Mouse (Mus musculus) stomach, postnatal 0 days (tissue): Measurements from ENCODE around the gene Cd68. TPM values are rescaled to one million over a fixed set of nuclear protein-coding genes. Genes with fewer than 3 reads are reported as not detected.

Experiments used
- ATAC-seq: fragments of 200-750 bp; cut with Nextera tagmentation; 2 replicates; pipeline ENCODE4 v1.8.0; 2017; ENCODE audit not compliant: low FRiP score, low TSS enrichment
- DNase-seq: peaks from one replicate; pipeline ENCODE4 v3.0.0-alpha.2; 2016; ENCODE audit warnings: low spot score
- H3K27ac ChIP-seq: fragments of 300-500 bp; sonication (generic); replicated peaks from 2 replicates; pipeline ENCODE4 v1.5.1; 2014; ENCODE audit warnings: mild to moderate bottlenecking, control low read depth
- H3K27me3 ChIP-seq: fragments of 300-500 bp; sonication (generic); 2 replicates; pipeline ENCODE4 v1.6.1; 2014; ENCODE audit warnings: low read length; ENCODE audit not compliant: control insufficient read depth, insufficient read depth
- H3K36me3 ChIP-seq: fragments of 300-500 bp; sonication (generic); 2 replicates; pipeline ENCODE4 v1.6.1; 2014; ENCODE audit warnings: low read length, mixed read lengths; ENCODE audit not compliant: control insufficient read depth, insufficient read depth
- H3K4me1 ChIP-seq: fragments of 300-500 bp; sonication (generic); replicated peaks from 2 replicates; pipeline ENCODE4 v1.6.1; 2014; ENCODE audit warnings: antibody characterized with exemption; ENCODE audit not compliant: control insufficient read depth, insufficient read depth
- H3K4me2 ChIP-seq: fragments of 300-500 bp; sonication (generic); replicated peaks from 2 replicates; pipeline ENCODE4 v1.6.1; 2014; ENCODE audit warnings: low read depth, mild to moderate bottlenecking, control low read depth, moderate library complexity
- H3K4me3 ChIP-seq: fragments of 300-500 bp; sonication (generic); 2 replicates; pipeline ENCODE4 v1.5.1; 2014; ENCODE audit warnings: low read depth, low read length, control low read depth
- H3K9ac ChIP-seq: fragments of 300-500 bp; sonication (generic); 2 replicates; pipeline ENCODE4 v1.6.1; 2014; ENCODE audit warnings: mild to moderate bottlenecking, low read length, control low read depth, mixed read lengths
- H3K9me3 ChIP-seq: fragments of 300-500 bp; sonication (generic); 2 replicates; pipeline ENCODE4 v1.6.1; 2016; ENCODE audit warnings: low read length; ENCODE audit not compliant: control insufficient read depth
- CTCF ChIP-seq: IDR thresholded peaks from 2 replicates; pipeline ENCODE4 v1.5.1; 2016; ENCODE audit warnings: antibody characterized with exemption, low read depth, mild to moderate bottlenecking, moderate library complexity
- EP300 ChIP-seq: optimal IDR thresholded peaks from 2 replicates; pipeline ENCODE3; 2016; ENCODE audit warnings: antibody characterized with exemption
- WGBS: fragments of 180-500 bp; shearing (Covaris S2); extraction: QIAGEN DNeasy Blood & Tissue Kit; methylation state at CpG from one replicate; pipeline ENCODE4 v1.1.7; 2014; 5-methylcytosine and 5-hydroxymethylcytosine counted together
- polyA plus RNA-seq: library from polyadenylated mRNA; unstranded; fragments of >200 nt; fragmentation: Nextera tagmentation; extraction: Ambion mirVana; gene quantifications from 2 replicates; pipeline ENCODE4 v1.2.1, GENCODE M21; 2015

Gene Cd68
- polyA plus RNA-seq, 1 experiment from 2014 or later: 17.9 TPM

DNA sequence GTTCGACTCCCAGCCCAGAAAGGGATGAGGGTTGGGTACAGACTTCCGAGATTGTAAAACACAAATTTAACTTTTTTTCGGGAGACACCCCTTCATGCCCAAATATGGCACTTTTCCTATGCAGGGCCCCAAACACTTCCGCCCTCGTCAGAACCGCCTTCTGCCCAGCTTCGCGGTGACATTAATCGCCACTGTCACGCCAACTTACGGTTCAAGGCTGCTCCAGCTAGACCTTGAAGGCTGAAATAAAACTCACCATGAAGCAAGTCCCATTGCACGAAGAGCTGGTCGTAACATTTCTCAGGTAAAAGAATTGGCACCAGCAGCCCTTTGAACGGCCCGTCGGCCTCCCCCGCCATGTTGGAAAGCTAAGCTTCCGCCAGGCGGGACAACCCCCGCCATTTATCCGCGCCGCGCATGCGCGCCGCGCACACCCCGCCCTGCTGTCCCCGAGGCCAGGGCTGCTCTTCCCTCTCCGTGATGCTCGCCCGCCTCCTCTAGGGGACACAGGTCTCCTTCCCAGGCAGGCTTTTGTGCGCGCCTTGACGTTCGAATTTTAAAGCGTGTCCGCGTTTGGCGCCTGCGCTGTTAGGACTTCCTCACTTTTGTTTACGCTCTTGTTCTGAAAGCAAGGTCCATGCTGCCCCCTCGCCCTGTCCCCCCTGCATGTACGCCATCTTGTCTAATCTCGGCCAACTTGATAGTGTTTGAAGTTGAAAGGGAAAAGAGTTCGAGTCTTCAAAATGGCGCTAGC is 3.6 kb downstream of the Cd68 start, which contains the start of gene Mpdu1:
Gene Mpdu1 (minus strand): TSS at position 430 of the 754 bp plus-strand sequence.
- Histone ChIP-seq H3K27ac (peak within 1 kb of the TSS; percentile 96), H3K4me2 (peak within 1 kb of the TSS; percentile 44), H3K27me3 (no peaks in the 10 kb centered on the region), H3K4me3 (peak within 1 kb of the TSS; percentile 53), H3K36me3 (peaks cover 7% of the 10 kb centered on the region), H3K9me3 (no peaks in the 10 kb centered on the region), H3K9ac (peak within 1 kb of the TSS; percentile 65), H3K4me1 (0 out of 2 replicates have a peak, but pooled peaks cover 2% of the 10 kb centered on the region)
- peak; percentile 95 for DNase-seq
- whole genome bisulfite sequencing: under 1% methylated on average over 48 of the region's 48 CpGs
- peak; percentile 93 for ATAC-seq
- peak; percentile 65 for TF ChIP-seq CTCF
- TF ChIP-seq EP300: peak; percentile 80

GRCm38 (mm10) chr11:69661221-69661881 is 4.6 kb downstream of the Cd68 start:
- WGBS: 51% methylated on average over 3 of the region's 3 CpGs
- Histone ChIP-seq H3K36me3 (peaks cover 8% of the 10 kb centered on the region), H3K9ac (peak overlapping the region; percentile 65)

DNA sequence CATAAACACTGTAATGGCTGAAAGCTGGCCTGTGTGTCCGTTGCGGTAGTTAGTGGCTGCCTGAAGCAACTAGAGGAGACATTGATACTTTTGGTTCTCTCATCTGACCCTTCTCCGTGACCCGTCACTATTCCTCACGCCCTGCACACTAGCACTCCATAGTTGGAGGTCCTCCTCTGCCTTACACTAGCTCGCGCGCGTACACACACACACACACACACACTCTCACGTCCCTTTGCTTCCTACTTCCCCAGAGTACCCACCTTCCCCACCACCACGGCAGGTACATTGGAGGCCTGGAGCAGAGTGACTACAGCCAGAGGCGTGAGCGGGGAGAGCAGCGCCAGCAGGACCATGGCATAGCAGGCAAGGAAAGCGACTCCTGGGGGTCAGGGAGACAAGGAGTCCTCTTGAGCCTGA is 8.5 kb downstream of the Cd68 start:
- TF ChIP-seq EP300 (no peak), CTCF (no peak)
- Histone ChIP-seq H3K9ac (no peak overlapping the region), H3K4me2 (no peak overlapping the region), H3K27me3 (no peaks in the 10 kb centered on the region), H3K9me3 (no peaks in the 10 kb centered on the region), H3K27ac (peak overlapping the region; percentile 86; the same call in 1 of the 2 replicates), H3K4me3 (no peak overlapping the region), H3K4me1 (no peaks in the 10 kb centered on the region), H3K36me3 (peaks cover 17% of the 10 kb centered on the region)
- ATAC-seq (no peak), DNase-seq (no peak)
- 75% methylated on average over 15 of the region's 15 CpGs for WGBS

More at GRCm38 (mm10) chr11:69661221-69661881, 4.6 kb downstream of the Cd68 start:
- no peak for ATAC-seq
- Histone ChIP-seq H3K4me1 (0 out of 2 replicates have a peak, but pooled peaks cover 2% of the 10 kb centered on the region), H3K27me3 (no peaks in the 10 kb centered on the region), H3K4me3 (peak overlapping the region; percentile 53), H3K9me3 (no peaks in the 10 kb centered on the region), H3K27ac (peak overlapping the region; percentile 96), H3K4me2 (peak overlapping the region; percentile 44)
- no peak for TF ChIP-seq EP300
- TF ChIP-seq CTCF: peak; percentile 15; the same call in 1 of the 2 replicates
- no peak for DNase-seq

DNA sequence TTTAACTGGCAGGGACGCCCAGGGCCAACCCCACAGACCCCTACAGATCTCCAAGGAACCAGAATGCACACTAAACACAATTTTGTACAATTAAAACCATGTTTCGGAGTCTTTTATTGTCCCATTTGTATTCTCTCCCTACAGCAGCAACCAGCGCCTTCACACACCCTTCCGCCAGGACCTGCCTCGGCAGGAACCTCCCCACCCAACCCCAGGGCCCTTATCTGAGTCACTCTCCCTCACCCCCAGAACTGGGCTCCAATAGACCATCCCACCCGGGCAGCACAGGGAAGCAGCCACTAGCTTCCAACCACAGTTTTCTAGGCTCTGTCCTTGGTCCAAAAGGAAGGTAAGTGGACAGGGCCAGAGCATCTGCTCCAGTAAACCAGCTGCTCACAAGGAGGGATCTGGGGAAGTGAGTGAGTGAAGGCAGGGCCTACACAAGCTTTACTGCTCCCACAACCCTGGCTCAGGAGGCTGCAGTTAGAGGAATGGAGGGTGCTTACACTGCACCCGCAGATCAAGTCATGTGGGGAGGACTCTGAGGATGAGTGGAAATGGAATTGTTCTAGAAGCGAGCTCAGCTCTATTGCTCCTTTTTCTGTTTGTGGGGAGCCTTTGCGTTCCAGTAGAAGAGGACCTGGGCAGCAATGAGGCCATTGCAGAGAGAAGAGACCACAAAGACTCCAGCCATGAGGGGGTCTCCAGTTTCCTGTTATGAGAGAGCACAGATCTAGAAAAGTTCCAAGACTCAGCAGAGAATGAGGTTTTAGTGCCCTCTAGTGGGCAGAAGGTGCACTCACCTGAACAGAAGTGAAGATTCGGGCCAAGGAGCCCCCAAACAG is 9.1 kb downstream of the Cd68 start:
- H3K9ac ChIP-seq: peak overlapping the region; percentile 41; the same call in 1 of the 2 replicates
- peak overlapping the region; percentile 86 for H3K27ac ChIP-seq
- DNase-seq: peak; percentile 53

GRCm38 (mm10) chr11:69656065-69656455 is 9.9 kb downstream of the Cd68 start:
- H3K9ac ChIP-seq: no peak overlapping the region; the same call in 1 of the 2 replicates
- H3K27ac ChIP-seq: peak overlapping the region; percentile 86
- WGBS: 59% methylated on average over 5 of the region's 5 CpGs
- no peaks in the 10 kb centered on the region for H3K9me3 ChIP-seq
- DNase-seq (no peak), ATAC-seq (no peak)
- peak overlapping the region; percentile 27 for H3K4me3 ChIP-seq
- peaks cover 29% of the 10 kb centered on the region for H3K36me3 ChIP-seq
- no peaks in the 10 kb centered on the region for H3K4me1 ChIP-seq
- H3K27me3 ChIP-seq: no peaks in the 10 kb centered on the region
- TF ChIP-seq EP300 (no peak), CTCF (no peak)
- H3K4me2 ChIP-seq: peak overlapping the region; percentile 48

More for the DNA sequence above, 9.1 kb downstream of the Cd68 start:
- 54% methylated on average over 10 of the region's 10 CpGs for WGBS
- Histone ChIP-seq H3K36me3 (peaks cover 24% of the 10 kb centered on the region), H3K27me3 (no peaks in the 10 kb centered on the region), H3K4me2 (peak overlapping the region; percentile 48), H3K4me1 (no peaks in the 10 kb centered on the region), H3K9me3 (no peaks in the 10 kb centered on the region), H3K4me3 (peak overlapping the region; percentile 15; the same call in 1 of the 2 replicates)
- no peak for ATAC-seq
- TF ChIP-seq EP300 (no peak), CTCF (peak; percentile 87)
